Mouse (Mus musculus): ENCODE data around the gene Klhdc4. TPM values are rescaled to one million over a fixed set of nuclear protein-coding genes. Genes with fewer than 3 reads are reported as not detected.

Gene Klhdc4
- polyA plus RNA-seq, 1 experiment from 2014 or later, result 50.4 TPM

GRCm38 (mm10) chr8:121849303-121849702 is 19.9 kb upstream of the Klhdc4 start:
- Histone ChIP-seq H3K4me1 (peaks cover 22% of the 10 kb centered on the region), H3K4me2 (replicated peaks) (no peak overlapping the region), H3K9ac (replicated peaks) (no peak overlapping the region), H3K4me3 (no peak overlapping the region), H3K36me3 (no peaks in the 10 kb centered on the region), H3K27ac (replicated peaks) (no peak overlapping the region), H3K9me3 (no peaks in the 10 kb centered on the region), H3K27me3 (peaks cover 17% of the 10 kb centered on the region; the same call in 1 of the 2 replicates)
- 70% methylated on average over 9 of the region's 9 CpGs for whole genome bisulfite sequencing
- ATAC-seq (ENCODE audit: low FRiP score, low read depth), result no peak

GRCm38 (mm10) chr8:121848495-121848894 is 19.1 kb upstream of the Klhdc4 start:
- no peak overlapping the region for H3K4me3 ChIP-seq
- H3K9ac ChIP-seq (replicated peaks), result no peak overlapping the region
- no peak overlapping the region for H3K4me2 ChIP-seq (replicated peaks)
- 80% methylated on average over 10 of the region's 10 CpGs for WGBS
- H3K9me3 ChIP-seq, result no peaks in the 10 kb centered on the region
- H3K27me3 ChIP-seq, result peaks cover 17% of the 10 kb centered on the region; the same call in 1 of the 2 replicates
- no peak for ATAC-seq (ENCODE audit: low FRiP score, low read depth)
- no peak overlapping the region for H3K27ac ChIP-seq (replicated peaks)
- H3K36me3 ChIP-seq, result no peaks in the 10 kb centered on the region
- H3K4me1 ChIP-seq, result peaks cover 23% of the 10 kb centered on the region

GRCm38 (mm10) chr8:121847987-121848386 is 18.6 kb upstream of the Klhdc4 start:
- Histone ChIP-seq H3K27ac (replicated peaks) (no peak overlapping the region), H3K4me1 (peaks cover 23% of the 10 kb centered on the region), H3K4me3 (no peak overlapping the region), H3K4me2 (replicated peaks) (no peak overlapping the region), H3K9ac (replicated peaks) (no peak overlapping the region; the same call in 1 of the 2 replicates), H3K9me3 (no peaks in the 10 kb centered on the region), H3K27me3 (peaks cover 17% of the 10 kb centered on the region; the same call in 1 of the 2 replicates), H3K36me3 (no peaks in the 10 kb centered on the region)
- ATAC-seq (ENCODE audit: low FRiP score, low read depth), result no peak
- WGBS, result 64% methylated on average over 6 of the region's 6 CpGs

GRCm38 (mm10) chr8:121847261-121847822 is 18.0 kb upstream of the Klhdc4 start:
- Histone ChIP-seq H3K9ac (replicated peaks) (no peak overlapping the region), H3K27ac (replicated peaks) (no peak overlapping the region), H3K4me2 (replicated peaks) (no peak overlapping the region), H3K4me3 (no peak overlapping the region), H3K4me1 (peaks cover 22% of the 10 kb centered on the region), H3K36me3 (no peaks in the 10 kb centered on the region), H3K27me3 (peaks cover 14% of the 10 kb centered on the region; the same call in 1 of the 2 replicates), H3K9me3 (no peaks in the 10 kb centered on the region)
- WGBS, result 65% methylated on average over 10 of the region's 10 CpGs
- no peak for ATAC-seq (ENCODE audit: low FRiP score, low read depth)

- Histone ChIP-seq H3K4me3 (no peak overlapping the region), H3K9me3 (no peaks in the 10 kb centered on the region)
- ATAC-seq (ENCODE audit: low FRiP score, low read depth), result no peak
Observed at GRCm38 (mm10) chr8:121846815-121847214, 17.4 kb upstream of the Klhdc4 start.

GRCm38 (mm10) chr8:121844765-121845164 is 15.4 kb upstream of the Klhdc4 start:
- Histone ChIP-seq H3K27ac (replicated peaks) (no peak overlapping the region), H3K9me3 (no peaks in the 10 kb centered on the region), H3K27me3 (0 out of 2 replicates have a peak, but pooled peaks cover 6% of the 10 kb centered on the region), H3K4me2 (replicated peaks) (no peak overlapping the region), H3K36me3 (0 out of 2 replicates have a peak, but pooled peaks cover 7% of the 10 kb centered on the region), H3K4me3 (no peak overlapping the region), H3K4me1 (0 out of 2 replicates have a peak, but pooled peaks cover 2% of the 10 kb centered on the region), H3K9ac (replicated peaks) (no peak overlapping the region)
- ATAC-seq (ENCODE audit: low FRiP score, low read depth), result no peak
- whole genome bisulfite sequencing, result 57% methylated on average over 6 of the region's 7 CpGs

More at GRCm38 (mm10) chr8:121846815-121847214, 17.4 kb upstream of the Klhdc4 start:
- H3K9ac ChIP-seq (replicated peaks), result no peak overlapping the region
- peaks cover 9% of the 10 kb centered on the region; the same call in 1 of the 2 replicates for H3K27me3 ChIP-seq
- H3K36me3 ChIP-seq, result 0 out of 2 replicates have a peak, but pooled peaks cover 2% of the 10 kb centered on the region
- no peak overlapping the region for H3K27ac ChIP-seq (replicated peaks)
- no peak overlapping the region for H3K4me2 ChIP-seq (replicated peaks)
- peaks cover 16% of the 10 kb centered on the region for H3K4me1 ChIP-seq

- 80% methylated on average over 3 of the region's 3 CpGs for WGBS
Observed at GRCm38 (mm10) chr8:121843184-121843733, 13.9 kb upstream of the Klhdc4 start.

GRCm38 (mm10) chr8:121842064-121842955 is 12.9 kb upstream of the Klhdc4 start:
- Histone ChIP-seq H3K9ac (replicated peaks) (no peak overlapping the region), H3K9me3 (no peaks in the 10 kb centered on the region), H3K36me3 (0 out of 2 replicates have a peak, but pooled peaks cover 7% of the 10 kb centered on the region), H3K27me3 (no peaks in the 10 kb centered on the region), H3K4me3 (no peak overlapping the region), H3K4me1 (0 out of 2 replicates have a peak, but pooled peaks cover 2% of the 10 kb centered on the region), H3K4me2 (replicated peaks) (no peak overlapping the region), H3K27ac (replicated peaks) (no peak overlapping the region)
- no peak for ATAC-seq (ENCODE audit: low FRiP score, low read depth)
- WGBS, result 90% methylated on average over 8 of the region's 8 CpGs

More at GRCm38 (mm10) chr8:121843184-121843733, 13.9 kb upstream of the Klhdc4 start:
- ATAC-seq (ENCODE audit: low FRiP score, low read depth), result no peak
- Histone ChIP-seq H3K27me3 (0 out of 2 replicates have a peak, but pooled peaks cover 1% of the 10 kb centered on the region), H3K27ac (replicated peaks) (no peak overlapping the region), H3K4me2 (replicated peaks) (no peak overlapping the region), H3K36me3 (0 out of 2 replicates have a peak, but pooled peaks cover 7% of the 10 kb centered on the region), H3K4me3 (no peak overlapping the region), H3K9ac (replicated peaks) (no peak overlapping the region), H3K4me1 (0 out of 2 replicates have a peak, but pooled peaks cover 2% of the 10 kb centered on the region), H3K9me3 (no peaks in the 10 kb centered on the region)

GRCm38 (mm10) chr8:121841242-121841641 is 11.9 kb upstream of the Klhdc4 start:
- no peak overlapping the region for H3K9ac ChIP-seq (replicated peaks)
- H3K4me2 ChIP-seq (replicated peaks), result no peak overlapping the region
- WGBS, result 45% methylated on average over 8 of the region's 8 CpGs
- no peaks in the 10 kb centered on the region for H3K27me3 ChIP-seq
- H3K36me3 ChIP-seq, result 0 out of 2 replicates have a peak, but pooled peaks cover 7% of the 10 kb centered on the region
- H3K4me3 ChIP-seq, result no peak overlapping the region
- no peak for ATAC-seq (ENCODE audit: low FRiP score, low read depth)
- 0 out of 2 replicates have a peak, but pooled peaks cover 2% of the 10 kb centered on the region for H3K4me1 ChIP-seq
- H3K9me3 ChIP-seq, result no peaks in the 10 kb centered on the region
- H3K27ac ChIP-seq (replicated peaks), result no peak overlapping the region

- no peaks in the 10 kb centered on the region for H3K27me3 ChIP-seq
- H3K4me3 ChIP-seq, result no peak overlapping the region
- H3K9ac ChIP-seq (replicated peaks), result no peak overlapping the region
- no peak overlapping the region for H3K27ac ChIP-seq (replicated peaks)
- peaks cover 18% of the 10 kb centered on the region for H3K4me1 ChIP-seq
- WGBS, result 18% methylated on average over 6 of the region's 6 CpGs
- no peaks in the 10 kb centered on the region for H3K36me3 ChIP-seq
- no peak overlapping the region for H3K4me2 ChIP-seq (replicated peaks)
- H3K9me3 ChIP-seq, result no peaks in the 10 kb centered on the region
- no peak for ATAC-seq (ENCODE audit: low FRiP score, low read depth)
Observed at GRCm38 (mm10) chr8:121832503-121832902, 3.1 kb upstream of the Klhdc4 start.

- H3K27ac ChIP-seq (replicated peaks), result no peak overlapping the region
- ATAC-seq (ENCODE audit: low FRiP score, low read depth), result no peak
- 76% methylated on average over 2 of the region's 2 CpGs for WGBS
Observed at GRCm38 (mm10) chr8:121832061-121832460, 2.7 kb upstream of the Klhdc4 start.

More at GRCm38 (mm10) chr8:121832061-121832460, 2.7 kb upstream of the Klhdc4 start:
- Histone ChIP-seq H3K9me3 (no peaks in the 10 kb centered on the region), H3K27me3 (no peaks in the 10 kb centered on the region), H3K4me2 (replicated peaks) (no peak overlapping the region), H3K9ac (replicated peaks) (no peak overlapping the region), H3K4me3 (no peak overlapping the region), H3K4me1 (peaks cover 19% of the 10 kb centered on the region), H3K36me3 (no peaks in the 10 kb centered on the region)
